Mouse (Mus musculus) cerebellum, adult 2 months (tissue): ENCODE results near the gene Trappc2l. TPM values are rescaled to one million over a fixed set of nuclear protein-coding genes. Genes with fewer than 3 reads are reported as not detected.
A peak's percentile ranks its signal among the peaks of the same experiment; 100 is the strongest.

Source experiments
- DNase-seq, 2 experiments: peaks; one replicate each; pipeline ENCODE4 v3.0.0; 2021
- H3K27ac ChIP-seq: fragments of 200-500 bp; 2 replicates; pipeline ENCODE4 v1.5.1; 2012; ENCODE audit warnings: low read length, control low read depth, inconsistent platforms; ENCODE audit not compliant: insufficient read depth
- H3K27me3 ChIP-seq: fragments of 200-500 bp; 2 replicates; pipeline ENCODE4 v1.6.1; 2012; ENCODE audit warnings: inconsistent platforms, mild to moderate bottlenecking, low read length, moderate library complexity; ENCODE audit not compliant: control insufficient read depth, insufficient read depth
- H3K4me1 ChIP-seq: fragments of 200-500 bp; 2 replicates; pipeline ENCODE4 v1.6.1; 2011; ENCODE audit warnings: low read length; ENCODE audit not compliant: control insufficient read depth, insufficient read depth
- H3K4me3 ChIP-seq: fragments of 200-500 bp; replicated peaks from 2 replicates; pipeline ENCODE3; 2011; ENCODE audit warnings: mild to moderate bottlenecking, low read depth, low read length, control low read depth; ENCODE audit not compliant: insufficient read depth
- CTCF ChIP-seq: fragments of 200-500 bp; IDR thresholded peaks from 2 replicates; pipeline ENCODE4 v1.5.1; 2011; ENCODE audit warnings: low read depth, mild to moderate bottlenecking, control low read depth, low read length, moderate library complexity, borderline replicate concordance; ENCODE audit not compliant: insufficient read depth
- POLR2A ChIP-seq: fragments of 200-500 bp; IDR thresholded peaks from 2 replicates; pipeline ENCODE4 v1.6.1; 2011; ENCODE audit warnings: low read length, control low read depth, borderline replicate concordance; ENCODE audit not compliant: insufficient read depth
- WGBS: fragments of 180-500 bp; shearing (Covaris S2); methylation state at CpG from one replicate; pipeline ENCODE4 v1.1.7; 2018; 5-methylcytosine and 5-hydroxymethylcytosine counted together
- polyA plus RNA-seq: library from polyadenylated mRNA; depleted of rRNA; stranded (reverse); fragments of >200 nt; gene quantifications from 2 replicates; pipeline ENCODE4 v1.2.3, GENCODE M21; 2012

Trappc2l gene
- polyA plus RNA-seq, 1 experiment: 206 TPM

DNA sequence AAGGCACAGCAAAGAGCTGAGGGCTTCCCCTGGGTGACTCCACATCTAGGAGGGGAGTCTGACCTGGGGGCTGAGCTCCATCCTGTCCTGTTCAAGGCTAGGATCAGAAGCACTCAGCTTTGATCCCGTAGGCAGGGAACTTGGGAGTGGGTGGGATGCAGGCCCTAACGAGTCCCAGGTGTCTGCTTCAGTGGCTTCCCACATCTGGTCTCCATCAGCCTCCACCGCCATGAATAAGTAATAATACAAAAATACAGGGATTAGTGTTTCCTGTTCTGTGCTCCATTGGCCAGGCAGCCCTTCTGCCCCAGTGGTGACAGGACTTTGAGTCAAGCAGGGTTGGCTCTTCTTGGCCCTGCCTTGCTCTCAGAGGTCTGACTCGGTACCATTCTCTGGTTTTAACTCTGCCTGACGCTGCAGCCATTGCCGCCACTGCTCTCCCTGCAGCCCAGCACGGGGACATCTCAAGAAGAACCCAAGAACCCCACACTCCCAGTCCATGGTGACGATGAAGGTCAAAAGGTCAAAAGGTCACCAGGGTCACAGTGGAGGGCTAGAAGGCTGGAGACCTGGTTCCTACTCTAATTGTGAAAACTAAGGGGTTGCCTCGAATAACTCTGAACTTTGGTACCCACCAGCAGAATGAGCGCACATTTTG, 46.8 kb downstream of the Trappc2l start:
- WGBS: 70% methylated on average over 10 of the region's 10 CpGs
- no peak overlapping the region for H3K27ac ChIP-seq
- no peaks in the 10 kb centered on the region for H3K27me3 ChIP-seq
- peaks cover 78% of the 10 kb centered on the region for H3K4me1 ChIP-seq
- no peak for TF ChIP-seq POLR2A
- TF ChIP-seq CTCF: no peak
- H3K4me3 ChIP-seq: no peak overlapping the region
- DNase-seq: no peak

DNA sequence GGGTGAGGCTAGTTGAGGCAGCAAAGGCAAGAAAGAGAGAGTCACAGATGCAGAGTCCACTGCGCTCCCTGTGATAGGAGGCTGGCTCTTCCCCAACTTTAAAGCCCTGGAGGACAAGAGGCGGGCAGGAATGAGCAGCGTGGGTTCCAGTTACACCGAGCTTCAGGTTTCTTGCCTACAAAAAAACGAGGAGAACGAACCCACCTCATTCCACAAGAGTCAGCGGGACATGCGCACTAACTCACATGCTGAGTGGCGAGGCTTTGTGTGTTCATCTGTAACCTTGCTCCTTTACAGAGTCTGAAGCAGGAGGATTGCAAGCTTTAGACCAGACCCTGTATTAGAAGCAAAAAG, 47.3 kb downstream of the Trappc2l start:
- no peak overlapping the region for H3K27ac ChIP-seq
- TF ChIP-seq POLR2A: no peak
- no peak for TF ChIP-seq CTCF
- no peak for DNase-seq
- no peaks in the 10 kb centered on the region for H3K27me3 ChIP-seq
- H3K4me1 ChIP-seq: peaks cover 79% of the 10 kb centered on the region
- no peak overlapping the region for H3K4me3 ChIP-seq
- 60% methylated on average over 9 of the region's 9 CpGs for WGBS

DNA sequence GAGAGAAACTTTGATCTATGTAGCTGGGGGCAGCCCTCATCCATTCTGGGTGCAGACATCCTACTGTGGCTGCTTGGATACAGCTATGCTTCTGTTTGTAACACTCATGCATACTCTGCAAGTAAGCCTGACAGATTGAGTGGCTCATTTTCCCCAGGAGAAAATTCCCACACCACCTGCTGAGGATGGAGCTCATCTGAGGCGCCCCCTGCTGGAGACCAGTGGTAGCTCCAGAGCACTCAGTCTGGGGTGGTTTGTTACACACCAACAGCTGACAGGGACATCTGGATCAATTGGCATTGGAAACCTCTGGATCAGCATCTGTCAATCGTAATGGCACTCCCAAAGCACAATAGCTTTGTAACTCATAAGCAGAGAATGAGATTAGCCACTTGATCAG, 48.6 kb downstream of the Trappc2l start:
- TF ChIP-seq POLR2A (no peak), CTCF (peak; percentile 57)
- Histone ChIP-seq H3K27me3 (no peaks in the 10 kb centered on the region), H3K4me1 (peaks cover 79% of the 10 kb centered on the region), H3K27ac (no peak overlapping the region), H3K4me3 (no peak overlapping the region)
- 71% methylated on average over 2 of the region's 2 CpGs for WGBS
- no peak for DNase-seq

DNA sequence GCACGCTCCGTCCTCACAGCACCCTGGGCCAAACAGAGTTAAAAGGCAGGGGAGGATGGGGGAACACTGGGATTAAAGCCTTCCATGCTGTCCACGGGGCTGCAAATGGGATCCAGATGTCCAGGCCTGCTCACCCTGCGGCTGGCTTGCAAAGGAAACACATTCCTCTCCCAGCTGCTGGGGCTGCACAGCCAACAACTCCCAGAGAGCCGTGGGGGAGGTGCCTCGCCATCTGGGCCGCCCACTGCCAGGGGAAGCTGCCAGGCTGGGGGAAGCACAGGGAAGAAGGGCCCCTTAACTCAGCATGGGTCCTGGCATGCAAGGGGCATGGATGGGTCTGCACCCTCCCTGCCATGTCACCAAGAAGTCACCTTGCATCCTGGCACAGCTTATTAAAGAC, 49.7 kb downstream of the Trappc2l start:
- WGBS: 14% methylated on average over 7 of the region's 7 CpGs
- peak in 1 of 2 experiments; percentile 62 for DNase-seq
- H3K27ac ChIP-seq: peak overlapping the region; percentile 21; the same call in 1 of the 2 replicates
- H3K27me3 ChIP-seq: no peaks in the 10 kb centered on the region
- no peak overlapping the region for H3K4me3 ChIP-seq
- no peak for TF ChIP-seq POLR2A
- no peak for TF ChIP-seq CTCF
- peaks cover 78% of the 10 kb centered on the region for H3K4me1 ChIP-seq

DNA sequence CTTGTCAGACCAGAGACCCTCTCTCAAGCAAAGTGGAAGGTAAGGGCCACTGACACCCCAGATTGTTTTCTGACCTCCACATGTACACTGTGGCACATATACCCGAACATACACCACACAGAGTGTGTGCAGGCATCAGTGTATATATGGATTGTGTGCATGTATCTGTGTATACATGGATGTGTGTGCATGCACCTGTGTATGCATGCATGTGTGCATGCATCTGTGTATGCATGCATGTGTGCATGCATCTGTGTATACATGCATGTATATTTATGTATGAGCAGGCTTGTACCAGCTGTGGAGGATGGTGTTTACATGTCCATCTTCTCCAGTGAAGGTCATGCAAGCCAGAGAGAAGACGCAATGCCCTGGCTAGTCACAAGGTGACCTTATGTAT, 50.5 kb downstream of the Trappc2l start:
- H3K27ac ChIP-seq: no peak overlapping the region
- peaks cover 81% of the 10 kb centered on the region for H3K4me1 ChIP-seq
- H3K27me3 ChIP-seq: no peaks in the 10 kb centered on the region
- no peak overlapping the region for H3K4me3 ChIP-seq
- DNase-seq: no peak
- no peak for TF ChIP-seq POLR2A
- no peak for TF ChIP-seq CTCF
- WGBS: 65% methylated on average over 2 of the region's 2 CpGs

DNA sequence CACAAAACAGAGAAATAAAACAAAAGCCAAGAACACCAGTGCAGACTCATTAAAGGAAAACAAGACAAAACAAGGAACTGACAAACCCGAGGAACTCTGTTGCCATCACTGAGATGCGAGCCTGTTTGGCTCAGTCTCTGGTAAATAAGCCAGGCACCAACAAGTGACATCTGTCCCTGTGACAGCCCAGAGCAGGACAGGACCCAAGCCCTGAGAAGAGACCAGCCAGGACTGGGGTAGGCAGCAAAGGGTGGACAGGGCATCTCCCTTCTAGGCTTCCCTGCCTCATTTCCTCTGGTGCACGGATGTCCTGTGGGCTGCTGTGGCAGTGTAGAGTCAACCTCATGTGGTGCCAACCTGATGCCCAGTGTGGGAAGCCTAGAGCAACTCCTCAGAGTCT, 51.7 kb downstream of the Trappc2l start:
- no peaks in the 10 kb centered on the region for H3K27me3 ChIP-seq
- peaks cover 84% of the 10 kb centered on the region for H3K4me1 ChIP-seq
- TF ChIP-seq CTCF (no peak), POLR2A (no peak)
- WGBS: 8% methylated on average over 3 of the region's 3 CpGs
- 0 out of 2 replicates have a peak overlapping the region, but pooled peaks have one; percentile 8 for H3K27ac ChIP-seq
- H3K4me3 ChIP-seq: no peak overlapping the region
- DNase-seq: no peak

DNA sequence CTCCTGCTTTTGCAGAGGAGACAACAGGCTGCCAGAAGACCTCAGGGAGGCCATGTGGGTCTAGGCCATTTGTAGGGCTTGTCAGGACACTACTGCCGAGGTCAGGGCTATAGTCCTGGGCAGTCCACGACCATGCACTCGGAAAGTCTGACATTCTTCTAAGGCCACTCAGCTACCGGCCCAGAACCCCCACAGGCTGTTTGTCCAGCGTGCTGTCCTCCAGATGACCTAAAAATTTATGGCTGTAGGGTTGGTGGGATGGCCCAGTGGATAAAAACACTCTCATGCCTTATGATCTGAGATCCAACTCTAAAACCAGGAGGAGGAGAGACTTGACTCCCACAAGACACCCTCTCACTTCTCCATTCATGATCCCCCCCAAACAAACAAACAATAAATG, 52.2 kb downstream of the Trappc2l start:
- H3K27ac ChIP-seq: no peak overlapping the region
- 61% methylated on average over 5 of the region's 5 CpGs for WGBS

DNA sequence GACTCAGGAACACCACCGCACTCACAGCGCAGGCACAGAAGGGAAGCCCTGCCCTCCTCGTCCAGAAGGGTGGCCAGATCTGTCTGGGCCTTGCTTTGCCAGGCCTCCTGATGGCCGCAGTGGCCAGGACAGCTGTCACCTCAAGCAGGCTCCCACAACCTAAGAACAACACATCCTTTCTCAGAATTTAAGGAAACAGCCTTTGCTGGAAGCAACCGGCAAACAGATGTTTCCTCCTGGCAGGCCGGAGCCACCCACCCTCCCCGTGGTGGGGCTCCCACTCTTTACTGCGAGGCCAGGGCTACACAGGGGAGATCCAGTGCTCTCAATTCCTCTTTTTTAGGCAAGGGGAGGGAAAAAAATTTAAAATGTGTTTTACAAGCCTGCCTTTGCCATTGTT, 53.8 kb downstream of the Trappc2l start:
- Histone ChIP-seq H3K27me3 (no peaks in the 10 kb centered on the region), H3K4me3 (no peak overlapping the region), H3K4me1 (peaks cover 85% of the 10 kb centered on the region), H3K27ac (peak overlapping the region; percentile 35)
- no peak for TF ChIP-seq POLR2A
- peak; percentile 15; the same call in 1 of the 2 replicates for TF ChIP-seq CTCF
- 7% methylated on average over 8 of the region's 8 CpGs for WGBS
- peak; percentile 76 to 82 for DNase-seq

More for the DNA sequence above, 52.2 kb downstream of the Trappc2l start:
- Histone ChIP-seq H3K4me3 (no peak overlapping the region), H3K27me3 (no peaks in the 10 kb centered on the region), H3K4me1 (peaks cover 89% of the 10 kb centered on the region)
- DNase-seq: no peak
- no peak for TF ChIP-seq CTCF
- no peak for TF ChIP-seq POLR2A
